Mouse (Mus musculus) liver, adult (tissue): ENCODE results near the gene 3830417A13Rik.

ENCODE experiments used
- GATA4 ChIP-seq: IDR thresholded peaks from 2 replicates; pipeline ENCODE4 v1.6.1; 2014; ENCODE audit warnings: mild to moderate bottlenecking, low read length; ENCODE audit not compliant: insufficient replicate concordance

The 3830417A13Rik gene

DNA sequence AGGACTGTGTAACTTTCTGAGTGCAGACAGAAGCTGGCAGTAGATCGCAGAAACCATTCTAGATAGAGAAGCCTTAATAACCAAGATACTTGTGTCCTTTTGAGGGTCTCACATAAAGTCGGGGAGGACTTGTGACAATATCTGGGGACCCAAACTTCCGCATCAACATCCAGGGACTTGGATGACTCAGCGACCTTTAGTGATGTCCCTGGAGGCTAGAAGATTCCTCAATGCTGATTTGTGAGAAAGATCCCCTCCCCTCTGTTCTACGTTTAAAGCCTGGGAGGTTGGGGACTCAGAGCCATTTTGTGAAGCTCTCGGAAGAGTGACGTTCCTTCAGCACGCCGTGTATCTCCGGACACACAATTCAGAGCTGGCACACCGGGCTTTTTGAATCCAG, at the start of gene 3830417A13Rik:
3830417A13Rik (plus strand) TSS at position 301 of the 400 bp plus-strand sequence.
- no peak for TF ChIP-seq GATA4

DNA sequence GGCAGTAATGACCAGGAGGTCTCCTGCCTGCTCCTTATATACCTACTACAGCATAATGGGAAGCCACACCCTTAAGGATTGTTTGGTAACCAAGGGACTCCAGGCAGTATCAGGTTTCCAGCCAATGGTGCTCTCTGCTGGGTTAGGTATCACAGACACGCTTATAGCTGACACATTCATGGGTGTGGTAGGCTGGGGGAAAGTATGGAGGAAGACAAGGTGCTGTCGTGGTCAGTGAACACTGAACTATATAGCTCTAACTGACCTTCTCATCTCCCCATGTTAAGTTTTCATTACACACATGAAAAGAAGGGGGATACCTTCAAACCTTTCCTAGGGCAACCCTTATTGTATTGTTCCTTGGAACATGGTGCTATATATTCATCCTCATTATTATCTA, 21.2 kb upstream of the 3830417A13Rik start, which contains the start of gene Gm6760:
Gm6760 (minus strand) TSS at position 101 of the 400 bp plus-strand sequence.
- no peak for TF ChIP-seq GATA4

DNA sequence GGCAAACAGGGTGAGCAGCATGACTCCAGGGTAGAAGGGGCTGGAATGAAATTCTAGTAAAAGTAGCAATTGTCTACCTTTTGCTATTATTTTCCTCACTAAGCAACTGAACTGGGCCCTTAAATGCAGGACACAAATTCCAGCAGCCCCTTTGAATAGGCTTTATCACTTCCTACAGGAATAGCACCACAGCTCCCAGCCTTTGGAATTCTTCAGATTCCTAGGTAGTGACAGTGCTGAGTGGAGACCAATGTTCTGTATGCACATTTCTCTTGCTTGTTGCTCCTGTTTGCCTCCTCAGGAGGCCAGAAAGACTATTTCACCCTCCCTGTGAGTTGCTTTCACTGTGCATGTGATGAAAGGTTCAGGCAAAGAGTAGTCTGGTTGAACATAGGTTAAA, 7.9 kb downstream of the 3830417A13Rik start:
- no peak for TF ChIP-seq GATA4
